ENCODE assay signal across 15 mouse cellular contexts in the genomic region with DNA sequence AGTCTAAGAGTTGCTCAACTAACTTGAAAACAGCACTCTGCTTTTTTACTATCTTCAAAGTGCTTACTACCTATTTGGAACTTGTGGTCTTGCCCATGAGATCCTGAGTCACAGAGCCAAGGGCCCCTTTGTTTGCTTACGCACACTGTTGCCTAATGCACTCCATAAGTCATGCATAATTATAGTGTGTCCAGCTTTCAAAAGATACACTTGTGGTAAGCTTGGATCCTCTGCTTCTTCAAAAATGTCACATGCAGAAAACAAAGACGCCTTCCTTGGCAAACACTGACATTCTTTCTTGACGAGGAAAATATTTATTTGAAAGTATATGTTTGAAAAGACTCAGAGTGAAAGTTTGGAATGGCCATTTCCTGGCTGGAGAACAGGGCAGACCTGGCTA.
"Had no signal": no experiment of that assay in that cellular context is flagged by ENCODE, and none has a peak within 500 bp of the region (broad histone marks: within the 10 kb centered on the region; RNA-seq: fewer than 3 reads in every experiment).

No protein-coding gene starts in this region.

- H3K4me3 ChIP-seq: kidney, embryonic 15.5 days; limb, embryonic 12.5 days; limb, embryonic 15.5 days; midbrain, embryonic 12.5 days; midbrain, embryonic 15.5 days; neural tube, embryonic 13.5 days; stomach, embryonic 15.5 days had no signal

- H3K27me3 ChIP-seq: kidney, embryonic 15.5 days; limb, embryonic 12.5 days; limb, embryonic 15.5 days; midbrain, embryonic 12.5 days; midbrain, embryonic 15.5 days; neural tube, embryonic 13.5 days; stomach, embryonic 15.5 days had no signal

- H3K36me3 ChIP-seq: kidney, embryonic 15.5 days; limb, embryonic 12.5 days; limb, embryonic 15.5 days; midbrain, embryonic 12.5 days; midbrain, embryonic 15.5 days; neural tube, embryonic 13.5 days; stomach, embryonic 15.5 days had no signal

- DNase-seq: kidney, adult 11 months; kidney, postnatal 10 days; kidney, postnatal 36 days; liver, postnatal 0 days; retina, postnatal 1 day; right cerebral cortex, postnatal 25 days; spleen, adult 18-20 months; thymus, postnatal 36 days had no signal

- ATAC-seq: liver, postnatal 0 days; midbrain, embryonic 15.5 days had no signal

- H3K4me1 ChIP-seq: kidney, embryonic 15.5 days; limb, embryonic 12.5 days; limb, embryonic 15.5 days; midbrain, embryonic 12.5 days; midbrain, embryonic 15.5 days; neural tube, embryonic 13.5 days; stomach, embryonic 15.5 days had no signal
